Mouse (Mus musculus) granulocyte monocyte progenitor cell, adult 5-6 weeks (primary cell): Measurements from ENCODE around the gene Clic4. TPM values are rescaled to one million over a fixed set of nuclear protein-coding genes. Genes with fewer than 3 reads are reported as not detected.
"Not testable (repeated sequence)": the region's sequence is repeated elsewhere in the genome, so short reads cannot be mapped to it uniquely, and the experiment has no call there.

Experiments used
- ATAC-seq: replicated peaks from 2 replicates; pipeline ENCODE4 v1.8.0; 2016; ENCODE audit warnings: mild to moderate bottlenecking, moderate TSS enrichment, inconsistent platforms; ENCODE audit not compliant: poor library complexity, severe bottlenecking
- total RNA-seq, 2 experiments: library from RNA; stranded (forward) in 1 of 2; stranded (reverse) in 1 of 2; fragments of 200-712, 200-1000 nt in 1 of 2; fragments of >200 nt in 1 of 2; fragmentation: Nextera tagmentation in 1 of 2; gene quantifications; 2 replicates each; pipeline ENCODE4 v1.2.3; 2014 to 2017

The Clic4 gene
- total RNA-seq, 2 experiments from 2014 or later: 25.8 to 28.2 TPM

GRCm38 (mm10) chr4:135203806-135204560 is 68.6 kb downstream of the Clic4 start:
- no peak for ATAC-seq

DNA sequence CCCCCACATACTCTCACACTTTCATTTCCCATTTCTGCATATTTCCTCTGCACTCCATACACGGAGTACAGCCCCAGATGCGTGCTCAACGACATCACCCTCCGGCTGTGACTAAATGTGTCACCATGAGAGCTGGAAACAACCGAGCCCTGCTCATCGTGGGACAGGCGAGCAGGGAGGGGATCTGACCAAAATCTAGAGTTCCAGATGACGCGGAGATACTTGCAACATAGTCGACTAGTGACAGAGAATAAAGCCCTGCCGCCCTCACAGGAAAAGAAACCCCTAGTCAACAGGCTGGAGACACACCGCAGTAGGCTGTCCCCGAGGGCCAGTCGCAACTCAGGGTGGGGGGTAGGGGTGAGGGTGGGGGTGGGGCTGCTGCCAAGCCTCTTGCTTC is 69.3 kb downstream of the Clic4 start:
- peak; percentile 89 for ATAC-seq

DNA sequence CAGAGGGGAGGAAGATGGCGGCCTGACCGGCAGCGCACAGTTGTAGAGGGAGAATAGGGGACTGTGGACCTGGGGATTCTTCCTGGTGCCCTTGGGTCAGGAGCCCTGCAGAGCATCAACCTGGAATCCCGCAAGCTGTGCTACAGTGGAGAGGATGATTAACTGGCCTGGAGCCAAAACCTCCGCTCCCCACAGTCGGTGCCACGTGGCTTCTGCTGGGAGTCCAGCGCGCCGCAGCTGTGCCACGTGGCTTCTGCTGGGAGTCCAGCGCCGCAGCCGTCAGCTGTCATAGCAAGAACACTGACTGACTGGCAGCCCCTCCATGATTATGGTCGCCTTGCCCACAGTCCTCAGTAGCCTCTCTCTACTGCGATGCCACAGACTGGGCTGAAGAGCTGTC is 70.8 kb downstream of the Clic4 start:
- ATAC-seq: no peak

GRCm38 (mm10) chr4:135197857-135198256 is 74.8 kb downstream of the Clic4 start:
- no peak for ATAC-seq

DNA sequence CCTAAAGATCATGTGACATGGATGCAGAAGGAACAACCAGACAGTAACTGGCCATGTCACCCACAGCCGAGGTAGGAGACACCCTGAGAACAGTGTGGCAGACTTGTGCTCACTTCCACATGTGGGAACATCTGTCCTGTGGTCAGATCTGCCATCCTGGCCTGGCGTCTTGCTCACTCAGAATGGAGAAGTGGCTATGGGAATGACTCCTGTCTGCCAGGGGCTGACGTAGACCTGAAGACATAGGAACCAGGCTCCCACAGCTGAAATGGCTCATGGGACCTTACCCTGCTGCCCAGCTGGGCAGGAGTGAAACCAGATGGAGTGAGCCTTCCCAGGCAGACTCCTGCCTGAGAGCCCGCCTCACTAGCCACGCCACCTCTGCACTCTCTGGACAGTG is 79.8 kb downstream of the Clic4 start:
- peak; percentile 98 for ATAC-seq

- ATAC-seq: no peak
These were observed 81.0 kb downstream of the Clic4 start for GRCm38 (mm10) chr4:135191604-135192003.

DNA sequence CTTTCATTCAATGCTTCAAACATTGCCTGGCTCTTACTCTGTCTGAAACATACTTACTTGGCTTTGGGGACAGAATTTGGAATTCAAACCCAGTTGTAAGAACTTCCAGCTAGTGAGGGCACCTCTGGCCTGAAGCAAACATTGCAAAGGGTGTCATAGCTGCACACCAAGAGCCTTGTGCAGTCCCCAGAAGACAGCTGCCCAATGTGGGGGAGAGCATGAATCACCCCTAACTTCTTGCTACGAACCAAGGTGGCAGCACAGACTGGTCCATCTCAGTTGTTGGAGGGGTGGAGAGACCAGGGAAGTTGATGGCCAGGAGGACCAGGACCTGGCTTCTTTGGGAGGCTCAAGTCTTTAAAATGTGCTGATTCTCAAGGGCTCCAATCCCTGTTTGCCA is 81.4 kb downstream of the Clic4 start:
- ATAC-seq: no peak

DNA sequence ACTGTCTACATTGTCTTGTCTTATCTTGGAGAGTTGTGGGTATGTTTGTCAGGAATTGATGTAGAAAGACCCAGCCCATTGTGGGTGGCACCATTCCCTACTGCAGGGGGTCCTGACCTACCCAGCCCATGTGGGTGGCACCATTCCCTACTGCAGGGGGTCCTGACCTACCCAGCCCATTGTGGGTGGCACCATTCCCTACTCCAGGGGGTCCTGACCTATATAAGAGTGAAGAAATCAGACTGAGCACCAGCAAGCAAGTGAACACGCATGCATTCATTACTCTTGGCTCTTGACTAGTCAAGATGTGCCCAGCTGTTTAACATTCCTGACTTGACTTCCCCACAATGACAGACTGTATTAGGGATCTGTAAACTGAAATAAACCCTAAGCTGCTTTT is 82.2 kb downstream of the Clic4 start:
- no peak for ATAC-seq

DNA sequence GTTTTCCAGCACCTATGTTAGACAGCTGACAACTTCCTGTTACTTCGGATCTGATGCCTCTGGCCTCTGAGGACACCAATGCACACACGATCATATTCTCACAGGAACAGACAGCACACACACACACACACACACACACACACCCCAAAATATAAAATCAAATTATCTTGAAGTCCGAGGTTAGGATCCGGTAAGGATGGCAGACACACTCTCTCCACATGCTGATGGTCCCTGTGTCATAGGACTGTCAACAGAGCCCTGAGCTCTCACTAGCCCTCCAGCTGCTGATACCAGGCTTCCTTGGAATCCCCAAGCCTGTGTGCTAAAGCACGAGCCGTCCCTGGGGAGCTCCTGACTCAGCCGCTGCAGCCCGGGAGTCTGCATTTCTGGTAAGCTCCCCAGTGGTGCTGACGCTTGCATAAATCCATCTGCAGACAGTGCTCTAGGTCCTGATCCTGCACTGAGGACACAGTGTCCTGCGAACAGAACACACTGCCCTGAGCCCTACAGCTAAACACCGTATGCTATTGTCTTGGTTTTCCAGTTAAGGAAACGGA is 83.1 kb downstream of the Clic4 start:
- ATAC-seq: no peak

DNA sequence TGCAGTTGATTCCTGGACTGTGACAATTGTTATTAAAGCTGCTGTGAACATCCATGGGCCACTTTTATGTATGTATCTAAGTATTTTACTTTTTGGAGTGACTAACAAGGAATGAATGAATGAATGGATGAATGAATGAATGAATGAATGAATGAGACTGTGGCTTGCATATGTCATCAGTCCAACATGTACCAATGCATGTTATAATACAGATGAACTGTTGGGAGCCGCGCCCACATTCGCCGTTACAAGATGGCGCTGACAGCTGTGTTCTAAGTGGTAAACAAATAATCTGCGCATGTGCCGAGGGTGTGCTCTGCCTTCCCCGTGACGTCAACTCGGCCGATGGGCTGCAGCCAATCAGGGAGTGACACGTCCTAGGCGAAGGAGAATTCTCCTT is 88.3 kb downstream of the Clic4 start:
- not testable (repeated sequence) for ATAC-seq

DNA sequence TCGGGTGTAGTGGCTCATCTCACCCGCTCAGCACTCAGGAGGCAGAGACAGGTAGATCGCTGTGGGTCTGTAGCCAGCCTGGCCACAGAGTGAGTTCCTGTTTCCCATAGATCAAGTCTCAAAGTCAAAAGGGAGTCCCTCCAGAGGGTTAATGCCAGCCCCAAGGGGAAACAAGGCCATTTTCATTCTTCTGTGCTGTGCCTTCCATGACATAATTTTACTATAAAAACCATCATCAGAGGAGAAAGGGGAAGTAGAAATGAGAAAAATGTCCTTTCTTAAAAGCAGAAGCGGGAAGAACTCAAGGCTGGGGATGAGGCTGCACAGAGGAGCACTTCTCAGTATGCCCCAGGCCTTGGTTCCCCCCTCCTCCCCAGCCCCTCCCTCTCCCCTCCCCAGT is 90.8 kb downstream of the Clic4 start:
- peak; percentile 74 for ATAC-seq

GRCm38 (mm10) chr4:135179077-135179481 is 93.5 kb downstream of the Clic4 start:
- ATAC-seq: peak; percentile 58

GRCm38 (mm10) chr4:135177568-135177967 is 95.0 kb downstream of the Clic4 start:
- ATAC-seq: no peak

DNA sequence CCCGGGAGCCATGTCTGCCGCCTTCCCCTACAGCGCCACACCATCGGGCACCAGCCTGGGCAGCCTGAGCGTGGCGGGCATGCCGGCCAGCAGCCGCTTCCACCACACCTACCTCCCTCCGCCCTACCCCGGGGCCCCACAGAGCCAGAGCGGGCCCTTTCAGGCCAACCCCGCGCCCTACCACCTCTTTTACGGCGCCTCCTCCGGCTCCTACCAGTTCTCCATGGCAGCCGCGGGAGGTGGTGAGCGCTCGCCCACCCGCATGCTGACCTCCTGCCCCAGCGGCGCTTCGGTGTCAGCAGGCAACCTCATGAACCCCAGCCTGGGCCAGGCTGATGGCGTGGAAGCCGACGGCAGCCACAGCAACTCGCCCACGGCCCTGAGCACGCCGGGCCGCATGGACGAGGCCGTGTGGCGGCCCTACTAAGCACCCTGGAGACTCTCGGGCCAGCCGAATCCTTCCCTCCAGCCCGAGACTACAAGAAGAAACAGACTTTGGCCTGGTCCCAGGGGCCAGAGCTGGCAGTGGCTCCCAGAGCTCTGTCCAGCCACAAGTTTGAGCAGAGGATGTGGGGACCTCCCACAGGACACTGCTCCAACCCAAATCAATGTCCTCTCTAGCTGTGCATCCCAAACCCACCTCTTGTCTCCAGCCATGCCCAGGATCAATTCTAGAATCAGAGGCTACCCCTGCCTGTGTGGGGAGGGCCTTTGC is 97.1 kb downstream of the Clic4 start:
- ATAC-seq: no peak

DNA sequence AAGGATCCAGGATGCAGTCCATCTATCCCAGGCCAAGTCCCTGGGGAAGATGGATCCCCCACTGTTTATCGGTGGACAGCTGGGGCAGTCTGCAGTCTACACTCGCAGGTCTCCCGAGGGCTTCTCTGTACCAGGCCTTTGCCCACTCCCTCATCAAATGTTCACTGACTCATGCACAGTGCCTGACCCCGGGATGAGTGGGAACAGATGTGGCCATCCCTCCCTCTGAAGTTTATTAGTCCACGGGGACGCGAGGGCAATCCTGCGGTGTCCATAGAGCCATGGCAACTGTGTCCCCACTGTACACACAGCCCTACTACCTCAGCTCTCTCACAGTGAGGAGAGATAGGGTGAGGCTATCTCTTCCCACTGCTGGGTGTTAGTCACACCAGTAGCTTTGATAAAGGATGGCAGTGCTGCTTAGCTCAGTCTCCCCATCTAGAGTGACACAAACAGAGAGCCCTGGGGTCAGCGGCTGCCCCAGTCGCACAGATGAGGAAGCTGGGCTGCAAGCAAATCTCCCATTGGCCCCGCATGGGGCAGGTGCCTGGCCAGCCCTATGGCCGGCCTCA is 101.2 kb downstream of the Clic4 start:
- ATAC-seq: no peak

GRCm38 (mm10) chr4:135169501-135169900 is 103.1 kb downstream of the Clic4 start:
- ATAC-seq: no peak

GRCm38 (mm10) chr4:135169096-135169495 is 103.5 kb downstream of the Clic4 start:
- peak; percentile 16; the same call in 1 of the 2 replicates for ATAC-seq

GRCm38 (mm10) chr4:135167816-135168527 is 104.6 kb downstream of the Clic4 start:
- no peak; the same call in 1 of the 2 replicates for ATAC-seq

DNA sequence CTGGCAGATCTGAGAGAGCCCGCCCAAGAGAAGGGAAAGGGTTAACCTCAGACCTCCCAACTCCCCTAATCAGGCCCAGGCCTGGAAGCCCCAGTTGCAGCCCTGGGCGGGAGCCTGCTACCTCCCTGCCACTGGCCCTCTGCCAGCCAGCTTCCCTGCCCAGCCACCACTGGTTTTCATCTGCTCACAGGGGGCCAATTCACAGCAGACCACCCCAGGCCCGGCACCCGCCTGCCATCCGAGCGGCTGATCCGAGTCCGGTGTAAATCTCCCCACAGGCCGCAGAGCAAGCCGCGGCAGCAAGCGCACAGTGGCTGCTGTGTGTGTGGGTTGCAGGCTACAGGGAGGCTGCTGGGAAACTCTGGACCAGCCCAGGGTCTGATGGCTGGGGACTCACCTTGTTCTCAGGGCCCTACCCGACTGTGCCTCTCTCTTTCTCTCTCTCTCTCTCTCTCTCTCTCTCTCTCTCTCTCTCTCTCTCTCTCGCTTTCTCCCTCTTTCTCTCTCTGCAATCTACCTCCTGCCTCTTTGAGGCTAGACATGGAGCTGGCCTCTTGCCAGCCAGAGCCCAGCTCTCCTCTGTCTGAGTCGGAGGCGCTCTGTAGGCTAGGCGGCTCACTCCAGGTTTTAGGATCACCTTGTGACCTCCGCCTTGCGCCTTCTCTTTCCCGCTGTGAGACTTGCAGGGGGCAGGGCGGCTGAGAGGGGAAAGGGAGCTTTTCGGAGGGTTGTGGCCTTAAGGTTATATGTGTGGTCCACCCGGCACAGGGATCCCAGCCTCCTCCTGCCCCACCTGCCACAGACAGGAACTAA is 106.0 kb downstream of the Clic4 start:
- ATAC-seq: no peak

GRCm38 (mm10) chr4:135165761-135166160 is 106.9 kb downstream of the Clic4 start:
- no peak for ATAC-seq
